Mouse (Mus musculus) embryonic fibroblast, embryonic 13.5 days (primary cell): ENCODE measurements around the gene Ttc22. TPM values are rescaled to one million over a fixed set of nuclear protein-coding genes. Genes with fewer than 3 reads are reported as not detected.

Source experiments
- H3K27ac ChIP-seq: 2 replicates; pipeline ENCODE4 v1.5.1; 2012; ENCODE audit warnings: low read length, control low read depth, inconsistent platforms; ENCODE audit not compliant: insufficient read depth
- H3K4me1 ChIP-seq: 2 replicates; pipeline ENCODE4 v1.6.1; 2011; ENCODE audit warnings: low read length; ENCODE audit not compliant: control insufficient read depth, insufficient read depth
- H3K4me3 ChIP-seq: 2 replicates; pipeline ENCODE4 v1.5.1; 2011; ENCODE audit warnings: mild to moderate bottlenecking, control low read depth, low read length; ENCODE audit not compliant: insufficient read depth
- CTCF ChIP-seq: IDR thresholded peaks from 2 replicates; pipeline ENCODE4 v1.5.1; 2011; ENCODE audit warnings: mild to moderate bottlenecking, control low read depth, low read length, moderate library complexity, borderline replicate concordance; ENCODE audit not compliant: insufficient read depth
- POLR2A ChIP-seq: IDR thresholded peaks from 2 replicates; pipeline ENCODE4 v1.6.1; 2011; ENCODE audit warnings: low read depth, mild to moderate bottlenecking, control low read depth, low read length, moderate library complexity
- polyA plus RNA-seq: library from polyadenylated mRNA; stranded (reverse); fragments of >200 nt; gene quantifications from 2 replicates; pipeline ENCODE4 v1.2.4, GENCODE M21; 2011; ENCODE audit warnings: low read depth; ENCODE audit not compliant: missing spikeins, insufficient read length

Gene Ttc22
- polyA plus RNA-seq = not detected in 2 replicates

GRCm38 (mm10) chr4:106622030-106622493, at the start of gene Ttc22:
Gene Ttc22, plus strand, starts transcription at chr4:106622432.
- TF ChIP-seq POLR2A = no peak
- TF ChIP-seq CTCF = no peak
- Histone ChIP-seq H3K4me1 (no peaks in the 10 kb centered on the region), H3K27ac (no peak within 1 kb of the TSS), H3K4me3 (no peak within 1 kb of the TSS)

- Histone ChIP-seq H3K27ac (no peak overlapping the region), H3K4me1 (no peaks in the 10 kb centered on the region), H3K4me3 (no peak overlapping the region)
- TF ChIP-seq CTCF = no peak
- TF ChIP-seq POLR2A = no peak
Measured at GRCm38 (mm10) chr4:106575022-106575421, 47.2 kb upstream of the Ttc22 start.

GRCm38 (mm10) chr4:106577511-106577910, 44.7 kb upstream of the Ttc22 start:
- no peak for TF ChIP-seq CTCF
- TF ChIP-seq POLR2A = no peak
- Histone ChIP-seq H3K4me1 (no peaks in the 10 kb centered on the region), H3K27ac (no peak overlapping the region), H3K4me3 (no peak overlapping the region)

GRCm38 (mm10) chr4:106581176-106581864, 40.9 kb upstream of the Ttc22 start:
- Histone ChIP-seq H3K4me1 (no peaks in the 10 kb centered on the region), H3K27ac (no peak overlapping the region), H3K4me3 (no peak overlapping the region)
- TF ChIP-seq POLR2A = no peak
- no peak for TF ChIP-seq CTCF

GRCm38 (mm10) chr4:106581865-106582204, 40.4 kb upstream of the Ttc22 start:
- Histone ChIP-seq H3K4me3 (no peak overlapping the region), H3K27ac (no peak overlapping the region), H3K4me1 (no peaks in the 10 kb centered on the region)
- TF ChIP-seq POLR2A (no peak), CTCF (no peak)

- Histone ChIP-seq H3K4me3 (no peak overlapping the region), H3K4me1 (no peaks in the 10 kb centered on the region), H3K27ac (no peak overlapping the region)
- TF ChIP-seq CTCF (no peak), POLR2A (no peak)
Measured at GRCm38 (mm10) chr4:106582428-106583153, 39.6 kb upstream of the Ttc22 start.

- H3K4me3 ChIP-seq = no peak overlapping the region
- H3K27ac ChIP-seq = no peak overlapping the region
- no peaks in the 10 kb centered on the region for H3K4me1 ChIP-seq
- no peak for TF ChIP-seq POLR2A
- TF ChIP-seq CTCF = no peak
Measured at GRCm38 (mm10) chr4:106584665-106585064, 37.6 kb upstream of the Ttc22 start.

GRCm38 (mm10) chr4:106587075-106587474, 35.2 kb upstream of the Ttc22 start:
- Histone ChIP-seq H3K4me1 (no peaks in the 10 kb centered on the region), H3K4me3 (no peak overlapping the region), H3K27ac (no peak overlapping the region)
- TF ChIP-seq CTCF (no peak), POLR2A (no peak)

GRCm38 (mm10) chr4:106590142-106590541, 32.1 kb upstream of the Ttc22 start:
- Histone ChIP-seq H3K4me1 (no peaks in the 10 kb centered on the region), H3K27ac (no peak overlapping the region), H3K4me3 (no peak overlapping the region)
- TF ChIP-seq POLR2A = no peak
- TF ChIP-seq CTCF = no peak

- H3K27ac ChIP-seq = no peak overlapping the region
- no peak overlapping the region for H3K4me3 ChIP-seq
- H3K4me1 ChIP-seq = no peaks in the 10 kb centered on the region
- no peak for TF ChIP-seq POLR2A
- no peak for TF ChIP-seq CTCF
Measured at GRCm38 (mm10) chr4:106590871-106591270, 31.4 kb upstream of the Ttc22 start.
